Mouse (Mus musculus) regulatory T cell (primary cell): ENCODE results near the gene Cep128.

ENCODE experiments used
- in situ Hi-C: fragments of 300-600 bp; cut with MboI, MseI; formaldehyde crosslinking; loops from one replicate; pipeline ENCODE4 v1.15.1; 2025; ENCODE audit warnings: high pct_unique_total_duplicates

Cep128 gene

DNA sequence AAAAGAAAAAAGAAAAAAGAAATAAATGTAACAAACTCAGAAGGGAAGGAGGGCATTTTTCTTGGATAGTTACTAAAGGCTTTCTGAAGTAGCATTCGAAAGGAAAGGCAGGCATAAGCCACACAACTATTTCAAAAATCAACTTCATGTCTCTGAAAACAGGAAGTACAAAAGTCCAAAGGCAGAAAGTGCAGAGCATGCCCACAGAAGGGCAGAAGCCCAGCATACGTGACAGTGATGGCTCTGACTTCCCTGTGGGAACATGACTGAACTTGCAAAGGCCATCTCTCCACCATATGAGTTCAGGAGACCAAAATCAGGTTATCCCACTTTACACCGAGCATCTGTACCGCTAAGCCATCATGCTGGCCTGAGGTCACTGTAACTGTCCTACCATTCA lies 71.6 kb downstream of the Cep128 start:
- in situ Hi-C loops: loop anchor here (25.0 kb wide), 1 partner anchor 325 kb away; no protein-coding TSS in a partner anchor

DNA sequence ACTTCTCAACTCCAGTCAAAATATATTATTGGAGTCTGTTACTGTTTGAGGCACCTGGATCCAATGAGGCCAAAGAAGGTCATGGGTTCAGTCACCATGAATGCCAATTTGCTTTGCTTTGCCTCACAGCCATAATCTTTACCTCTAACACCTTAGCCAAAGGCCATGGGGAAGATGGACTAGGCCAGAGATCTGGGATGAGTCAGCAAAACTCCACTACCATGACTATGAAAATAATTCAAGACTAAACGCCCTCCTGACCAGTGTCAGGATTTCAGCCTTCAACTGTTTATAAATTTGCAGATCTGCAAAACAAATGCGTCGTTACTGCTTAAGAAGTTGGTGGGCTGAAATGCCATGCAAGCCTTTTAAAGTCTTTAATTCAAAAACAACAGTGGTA lies 76.5 kb downstream of the Cep128 start:
- in situ Hi-C loops: loop anchor here (5.0 to 25.0 kb wide), 2 partner anchors 320 to 910 kb away; no protein-coding TSS in a partner anchor

DNA sequence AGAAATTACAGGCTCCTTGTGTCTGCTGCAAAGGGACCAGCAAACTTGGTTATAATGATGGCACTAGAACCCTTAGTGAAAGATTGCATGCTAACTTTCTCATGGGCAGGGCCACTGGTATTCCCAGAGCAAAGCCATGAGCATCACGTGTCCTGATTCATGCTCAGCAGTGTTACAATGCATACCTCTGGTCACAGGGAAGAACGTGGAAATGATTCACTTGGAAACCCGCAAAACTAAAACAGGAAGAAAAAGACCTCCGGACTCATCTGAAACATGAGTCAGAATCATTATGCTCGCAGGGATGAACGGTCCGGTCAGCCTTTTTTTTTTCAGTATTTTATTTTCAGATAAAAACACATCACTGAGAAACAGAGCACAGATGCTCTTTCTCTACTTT lies 78.4 kb downstream of the Cep128 start:
- in situ Hi-C loops: loop anchor here (5.0 to 25.0 kb wide), 2 partner anchors 318 to 908 kb away; no protein-coding TSS in a partner anchor

DNA sequence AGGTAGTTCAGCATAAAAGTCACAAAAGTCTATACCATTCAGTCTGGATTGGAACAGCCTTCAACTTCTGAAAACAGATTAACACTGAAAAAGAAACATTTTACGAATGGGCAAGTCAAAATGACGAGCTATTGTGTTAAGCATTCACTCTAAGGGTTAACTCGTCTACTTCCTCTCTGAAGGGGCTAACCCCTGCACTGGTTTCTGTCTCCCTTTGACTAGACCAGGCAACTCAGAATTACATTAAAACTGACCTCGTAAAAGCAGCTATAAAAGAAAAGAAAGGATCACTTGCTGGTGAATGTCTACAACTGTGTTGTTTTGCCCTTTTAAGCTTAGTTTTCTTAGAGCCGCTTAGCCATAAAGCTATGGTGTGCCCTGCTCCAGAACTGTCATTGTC lies 79.2 kb downstream of the Cep128 start:
- in situ Hi-C loops: loop anchor here (5.0 to 25.0 kb wide), 2 partner anchors 318 to 908 kb away; no protein-coding TSS in a partner anchor

DNA sequence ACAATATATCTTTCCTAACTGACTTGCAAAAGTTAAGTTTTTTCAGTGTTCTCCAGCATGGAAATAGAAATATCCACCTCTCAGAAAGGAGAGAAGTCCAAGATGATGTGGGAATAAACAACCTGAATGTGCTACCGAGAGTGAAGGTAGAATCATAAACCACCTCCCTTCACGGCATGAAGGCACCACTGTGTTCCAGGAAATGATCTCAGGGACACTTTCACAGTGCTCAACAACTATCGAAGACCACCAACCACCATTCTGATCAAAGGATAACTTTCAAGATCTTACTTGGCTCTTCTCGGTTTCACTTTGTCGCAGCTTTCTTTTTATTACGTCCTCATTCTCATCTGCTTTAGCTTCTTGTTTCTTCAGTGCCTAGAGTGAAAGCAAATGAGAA lies 85.5 kb downstream of the Cep128 start:
- in situ Hi-C loops: no loop called here

DNA sequence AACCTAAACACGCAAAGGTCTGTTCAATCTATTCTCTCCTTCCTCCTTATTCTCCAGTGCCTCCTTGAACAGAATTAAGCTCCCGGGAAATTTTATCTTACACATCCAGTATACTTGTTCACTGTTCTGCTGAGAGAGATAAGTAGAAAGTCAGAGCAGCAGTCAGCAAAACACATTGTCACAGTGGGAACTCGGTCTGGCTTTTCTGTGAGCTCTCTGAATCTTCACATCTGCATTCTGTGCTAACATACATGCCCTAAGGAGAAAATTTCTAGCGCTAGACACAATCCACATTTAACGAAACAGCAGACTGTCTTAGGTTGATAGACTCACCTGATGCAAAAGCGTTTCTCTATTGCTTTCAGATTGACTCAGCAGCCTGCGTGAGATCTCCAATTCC lies 88.3 kb downstream of the Cep128 start:
- in situ Hi-C loops: no loop called here

DNA sequence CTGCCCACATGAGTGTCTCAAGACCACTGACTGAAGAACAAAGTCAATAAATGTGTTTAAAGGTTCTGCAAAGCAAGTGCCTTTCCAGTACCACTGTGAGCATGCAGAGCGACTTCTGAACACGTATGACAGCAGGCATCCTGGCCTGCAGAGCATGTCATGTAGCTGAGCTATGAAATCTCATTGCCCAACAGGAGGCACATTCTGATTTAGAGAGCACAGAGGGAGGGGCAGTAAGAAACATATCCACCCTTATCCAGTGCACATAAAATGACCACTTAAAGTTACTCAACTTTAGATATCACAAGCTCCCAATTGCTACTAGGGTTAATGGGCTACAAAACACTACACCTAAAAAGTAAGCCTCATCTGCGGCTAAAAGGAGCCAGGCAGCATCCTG lies 88.8 kb downstream of the Cep128 start:
- in situ Hi-C loops: no loop called here

DNA sequence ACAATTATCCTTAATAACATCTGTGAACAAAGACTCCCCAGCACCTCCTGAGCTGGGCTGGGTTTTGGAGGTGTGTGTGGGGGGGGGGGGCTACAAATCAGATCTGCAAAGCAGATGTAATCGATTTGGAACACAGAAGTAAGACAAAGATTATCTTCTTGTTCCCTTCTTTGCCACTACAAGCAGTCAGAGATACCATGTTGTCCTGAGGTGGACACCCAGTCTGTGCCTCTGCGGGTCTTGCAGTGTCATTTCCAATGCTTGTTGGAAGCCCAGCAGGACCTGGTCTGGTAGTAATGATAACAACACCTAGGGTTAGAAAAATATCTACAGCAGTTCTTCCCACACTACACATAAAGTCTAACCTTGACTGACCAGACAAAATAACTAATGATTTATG lies 110.3 kb downstream of the Cep128 start:
- in situ Hi-C loops: no loop called here

DNA sequence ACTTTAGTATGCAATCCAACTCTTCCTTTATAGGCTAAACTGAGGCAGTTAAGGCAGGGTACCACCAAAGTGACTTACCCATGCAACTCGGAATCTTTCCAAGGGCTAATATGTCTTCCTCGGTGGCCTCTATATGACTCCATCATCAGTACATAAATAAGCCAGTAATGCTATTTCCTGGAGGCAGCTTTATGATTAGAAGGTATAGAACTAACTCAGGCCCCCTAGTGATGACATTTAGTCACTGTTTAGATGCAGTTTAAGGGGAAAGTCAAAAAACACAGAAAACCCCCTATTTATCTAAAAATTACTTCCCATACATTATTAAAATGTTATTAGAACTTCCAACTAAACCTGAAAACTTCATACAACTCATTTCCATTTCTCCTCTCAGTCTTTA lies 114.6 kb downstream of the Cep128 start:
- in situ Hi-C loops: no loop called here

DNA sequence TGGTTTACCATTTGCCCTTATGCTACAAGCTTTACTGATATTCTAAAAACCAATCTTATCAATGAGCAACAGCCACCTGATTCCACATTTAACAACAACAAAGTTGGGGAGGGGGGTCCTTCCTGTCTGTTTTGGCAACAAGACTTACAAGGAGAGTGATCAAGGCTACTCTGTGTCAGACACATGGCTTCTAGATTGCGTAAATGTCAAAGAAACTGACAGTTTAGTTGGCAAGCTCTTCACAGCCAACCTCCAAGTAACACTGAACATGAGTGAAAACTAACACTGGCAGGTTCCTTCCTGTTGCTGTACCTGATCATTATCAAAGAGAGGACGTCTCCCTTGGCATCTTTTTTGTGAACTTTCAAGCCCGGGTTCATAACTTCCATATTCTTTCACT lies 115.2 kb downstream of the Cep128 start:
- in situ Hi-C loops: no loop called here

DNA sequence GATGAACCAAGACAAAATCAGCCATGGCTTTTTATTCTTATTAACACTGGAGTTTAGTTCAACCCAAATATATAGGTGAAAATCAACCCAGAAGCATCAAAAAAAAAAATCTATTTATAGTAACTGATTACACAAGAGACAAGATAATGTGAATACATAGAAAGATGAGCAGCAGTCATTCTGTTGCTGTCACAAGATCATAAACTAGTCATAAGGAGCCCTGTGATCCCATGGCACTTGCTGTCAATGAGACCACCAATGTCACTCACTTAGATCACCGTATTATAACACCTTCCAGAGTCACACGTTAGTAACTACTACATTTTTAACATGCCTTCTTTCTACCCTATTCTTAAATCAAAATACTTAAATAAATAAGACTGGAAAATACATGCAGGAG lies 118.2 kb downstream of the Cep128 start:
- in situ Hi-C loops: no loop called here

DNA sequence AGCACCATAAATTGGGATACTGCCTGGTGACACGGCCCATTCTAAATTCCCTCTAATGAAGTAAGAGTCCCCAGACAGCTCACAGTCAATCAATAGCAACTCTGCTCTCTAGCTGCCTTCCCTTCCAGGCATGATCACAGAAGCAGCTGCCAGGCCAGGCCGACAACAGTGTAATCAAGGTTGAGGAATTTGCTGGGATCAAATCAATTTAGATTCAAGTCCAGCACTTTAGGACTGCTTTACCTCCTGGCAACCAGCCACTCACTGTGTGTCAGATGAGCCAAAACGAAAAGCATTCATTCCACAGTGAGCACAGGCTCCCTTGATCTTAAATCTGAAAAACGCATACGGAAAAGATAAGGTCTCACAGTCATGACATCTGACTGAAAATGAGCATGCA lies 118.7 kb downstream of the Cep128 start:
- in situ Hi-C loops: no loop called here

DNA sequence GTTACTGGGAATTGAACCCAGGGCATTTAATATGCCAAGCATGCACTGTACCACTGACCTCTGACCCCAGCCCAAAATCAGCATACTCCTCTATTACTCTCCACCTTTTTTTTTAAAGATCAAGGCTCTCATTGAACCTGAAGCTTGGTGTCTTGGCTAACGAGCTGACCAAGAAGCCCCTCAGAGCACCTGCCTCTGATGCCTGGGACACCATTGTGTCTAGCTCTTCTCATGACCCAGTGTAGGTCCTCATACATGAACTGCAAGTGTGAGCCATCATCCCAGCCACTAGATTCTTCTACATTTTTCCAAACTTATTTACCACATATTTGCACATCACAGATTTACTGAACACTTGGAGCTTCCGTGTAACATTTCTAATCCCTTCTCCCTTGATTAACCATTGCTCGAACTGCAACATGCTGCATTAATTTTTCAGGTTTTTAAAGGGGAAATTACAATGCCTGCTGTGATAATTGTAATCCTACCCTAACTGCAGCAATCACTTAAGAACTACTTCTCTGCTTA lies 119.3 kb downstream of the Cep128 start:
- in situ Hi-C loops: no loop called here

DNA sequence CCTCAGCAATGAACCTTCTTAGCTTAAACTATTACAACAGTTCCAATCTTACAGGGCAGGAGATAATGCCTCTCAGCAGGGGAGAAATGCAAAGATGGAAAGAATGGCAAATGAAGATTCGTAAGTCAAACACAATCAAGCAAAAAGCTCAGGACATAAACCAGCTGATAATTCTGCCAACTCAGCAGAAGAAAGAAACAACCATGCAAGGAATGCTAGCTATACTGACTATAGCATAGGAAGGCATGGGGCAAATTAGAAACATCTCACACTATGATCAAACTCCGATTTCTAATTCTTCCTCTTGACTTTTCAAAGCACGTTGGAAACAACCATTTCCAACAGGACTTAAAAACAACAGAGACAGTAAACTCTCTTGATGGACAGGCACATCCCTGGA lies 120.5 kb downstream of the Cep128 start:
- in situ Hi-C loops: no loop called here

DNA sequence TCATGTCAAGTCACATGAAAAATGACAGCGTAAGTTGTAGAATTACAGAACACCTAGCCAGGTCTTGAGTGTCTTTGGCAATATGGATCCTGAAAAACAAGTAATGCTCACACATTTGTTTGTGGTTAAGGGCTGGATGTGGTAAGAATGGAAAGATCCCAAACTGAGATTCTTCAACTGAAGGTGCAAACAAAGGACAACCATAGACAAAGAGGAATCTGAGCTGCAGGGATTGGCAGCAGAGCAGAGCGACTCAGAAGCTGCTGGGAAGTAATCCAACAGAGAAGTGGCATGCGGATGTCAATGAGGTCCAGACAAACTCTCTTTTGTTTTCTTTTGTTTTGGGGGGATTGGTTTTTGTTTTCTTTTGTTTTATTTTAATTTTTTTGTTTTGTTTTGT lies 121.4 kb downstream of the Cep128 start:
- in situ Hi-C loops: no loop called here

DNA sequence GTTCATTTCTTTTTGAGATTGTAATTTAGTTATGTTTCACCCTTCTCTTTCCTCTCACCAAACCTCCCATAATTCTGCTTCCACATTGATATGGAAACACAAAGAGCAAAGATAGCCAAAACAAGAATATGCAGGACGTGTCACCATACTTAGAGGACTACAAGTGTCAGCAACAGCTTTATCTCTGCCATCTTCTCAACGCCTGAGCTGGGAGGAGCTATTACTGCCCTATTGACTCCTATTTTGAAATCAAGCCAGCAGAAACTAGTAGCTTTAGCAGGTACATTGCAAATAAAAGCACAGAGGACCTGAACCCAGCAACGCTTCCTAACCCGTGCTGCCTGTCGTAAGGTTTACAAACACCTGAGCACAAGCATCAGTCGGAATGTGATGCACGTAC lies 127.9 kb downstream of the Cep128 start:
- in situ Hi-C loops: no loop called here

DNA sequence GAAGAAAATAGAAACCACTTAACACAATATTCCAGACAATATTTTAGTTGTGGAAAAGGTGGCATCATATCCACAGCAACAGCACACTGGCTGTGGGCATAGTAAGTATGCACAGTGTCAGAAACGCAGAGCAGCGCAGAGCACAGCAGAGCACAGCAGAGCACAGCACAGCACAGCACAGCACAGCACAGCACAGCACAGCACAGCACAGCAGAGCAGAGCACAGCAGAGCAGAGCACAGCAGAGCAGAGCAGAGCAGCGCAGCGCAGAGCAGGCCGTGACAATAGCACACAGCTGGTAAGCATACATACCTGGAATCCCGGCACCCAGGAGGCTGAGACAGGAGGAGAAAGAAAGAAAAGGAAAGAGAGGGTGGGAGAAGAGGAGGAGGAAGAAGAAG lies 129.4 kb downstream of the Cep128 start:
- in situ Hi-C loops: no loop called here

DNA sequence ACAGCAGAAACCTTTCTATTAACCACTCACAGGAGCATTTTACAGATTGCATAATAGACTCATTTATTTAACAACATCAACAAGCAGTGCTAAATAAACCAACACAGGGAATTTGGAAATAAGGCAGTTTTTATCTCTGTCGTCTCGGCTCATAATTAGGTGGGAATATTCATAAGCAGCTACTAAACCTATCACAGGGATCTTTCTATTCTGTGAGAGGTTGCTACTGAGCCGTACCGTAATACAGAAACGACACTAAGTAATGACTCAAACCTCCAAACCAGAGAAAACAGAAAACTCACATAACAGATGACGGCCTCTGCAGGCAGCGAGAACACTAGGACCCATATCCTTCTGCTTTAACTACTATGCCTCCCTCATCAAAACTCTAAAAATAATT lies 163.6 kb downstream of the Cep128 start:
- in situ Hi-C loops: no loop called here

DNA sequence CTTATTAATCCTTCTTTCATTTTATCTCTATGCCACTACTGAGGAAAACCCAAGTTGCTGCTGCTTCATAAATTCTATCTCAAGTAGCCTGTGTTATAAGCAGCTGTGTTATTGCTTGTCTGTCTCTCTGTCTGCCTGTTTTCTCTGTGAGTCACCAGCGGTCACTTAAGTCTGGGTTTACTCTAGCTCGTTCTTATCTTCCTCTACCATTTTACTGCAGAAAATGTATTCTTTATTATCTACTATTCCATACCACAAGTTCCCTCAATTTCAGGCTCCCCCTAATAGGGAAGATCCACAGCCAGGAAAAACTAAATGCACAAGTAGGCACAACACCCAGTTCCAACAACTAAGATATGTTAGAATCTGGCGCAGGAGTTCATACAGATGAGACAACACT lies 178.7 kb downstream of the Cep128 start:
- in situ Hi-C loops: no loop called here

DNA sequence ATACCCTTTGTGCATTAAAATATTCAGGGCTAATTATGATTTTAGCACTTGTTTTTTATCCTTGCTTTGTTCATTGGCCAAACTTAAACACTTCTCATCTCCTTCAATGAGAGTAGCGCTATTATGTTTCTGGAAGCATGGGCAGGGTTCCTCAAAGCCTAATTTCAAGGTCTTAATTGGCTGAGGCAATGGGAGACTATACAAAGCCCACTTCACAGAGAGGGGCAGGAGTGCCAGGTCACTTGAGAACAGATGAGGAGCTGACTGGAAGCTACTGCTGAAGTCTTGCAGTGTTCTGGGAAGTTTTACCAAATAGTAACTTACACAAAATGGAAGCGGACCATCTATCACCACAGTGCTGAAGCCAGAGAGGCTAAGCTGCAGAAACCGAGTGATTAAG lies 179.9 kb downstream of the Cep128 start:
- in situ Hi-C loops: no loop called here

DNA sequence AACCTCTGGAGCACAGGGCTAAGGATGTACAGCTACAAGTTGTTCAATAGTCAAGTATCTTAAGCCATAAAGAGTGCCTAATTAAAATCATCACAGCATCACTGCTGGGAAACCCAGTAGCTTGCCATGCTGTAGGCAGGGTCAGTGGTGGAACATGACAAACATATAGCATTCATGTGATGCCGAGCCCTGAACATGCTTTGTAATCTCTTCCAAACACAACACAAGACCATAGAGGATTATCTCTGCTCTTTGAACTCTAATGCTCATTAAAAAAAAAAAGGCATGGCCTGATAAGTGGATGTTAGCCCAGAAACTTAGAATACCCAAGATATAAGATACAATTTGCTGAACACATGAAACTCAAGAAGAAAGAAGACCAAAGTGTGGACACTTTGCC lies 181.7 kb downstream of the Cep128 start:
- in situ Hi-C loops: no loop called here

DNA sequence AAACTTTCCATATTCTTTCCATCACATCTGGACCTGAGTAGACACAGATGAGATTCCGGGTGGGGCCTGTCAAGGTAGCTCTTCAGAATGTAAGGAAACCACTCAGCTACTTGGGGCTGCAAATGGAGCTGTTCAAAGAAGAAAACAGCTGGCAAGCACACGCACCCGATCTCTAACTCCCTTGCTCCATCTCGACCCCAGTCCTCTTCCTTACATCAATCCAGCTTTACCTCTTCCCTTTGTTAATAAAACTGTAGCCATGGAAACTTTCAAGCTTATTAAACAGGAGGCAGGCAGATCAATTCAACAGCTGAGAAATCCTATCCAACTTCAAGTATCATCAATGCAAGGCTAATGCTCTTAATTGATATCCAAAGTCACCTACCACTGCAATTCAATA lies 195.1 kb downstream of the Cep128 start:
- in situ Hi-C loops: loop anchor here (10.0 kb wide), 1 partner anchor 196 kb away; the partner anchor contains the start of genes Cep128 and Tshr

DNA sequence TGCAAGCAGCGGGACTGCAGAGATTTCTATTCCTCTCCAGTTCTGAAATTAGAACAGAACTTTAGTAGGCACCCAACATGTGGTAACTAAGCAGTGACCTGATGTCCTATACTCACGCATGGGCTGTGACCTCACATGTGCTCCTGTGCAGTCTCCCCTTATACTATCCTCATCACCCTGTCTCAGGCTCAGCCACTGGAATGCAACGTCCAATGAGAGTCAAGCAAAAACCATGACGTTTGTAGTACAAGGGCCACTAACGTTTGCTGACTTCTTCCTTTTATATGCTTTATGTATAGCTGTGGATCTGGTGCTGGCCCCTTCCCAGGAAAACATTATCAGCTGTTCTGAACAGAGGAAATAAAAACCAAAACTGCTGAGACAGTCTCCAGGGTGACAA lies 198.6 kb downstream of the Cep128 start:
- in situ Hi-C loops: loop anchor here (10.0 kb wide), 1 partner anchor 199 kb away; the partner anchor contains the start of genes Cep128 and Tshr

DNA sequence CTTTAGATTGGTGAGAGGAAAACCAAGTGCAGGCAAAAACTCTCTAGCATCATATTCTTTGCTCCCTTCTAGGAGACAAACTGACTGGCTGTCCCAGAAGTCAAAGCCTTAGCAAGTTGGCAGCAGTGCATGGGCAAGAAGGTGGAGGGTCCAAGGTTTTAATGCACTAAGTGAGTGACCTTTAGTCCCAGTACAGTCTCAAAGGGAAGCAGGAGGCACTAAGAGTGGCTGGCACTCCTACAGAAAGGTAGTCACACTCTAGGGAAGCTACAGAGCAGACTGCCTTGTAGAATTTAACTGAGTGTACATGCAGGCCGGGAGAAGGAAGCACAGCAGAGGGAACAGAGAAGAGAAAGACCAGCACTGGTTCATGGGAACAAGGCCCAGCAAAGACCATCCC lies 199.6 kb downstream of the Cep128 start:
- in situ Hi-C loops: loop anchor here (10.0 kb wide), 1 partner anchor 200 kb away; the partner anchor contains the start of genes Cep128 and Tshr
